Mouse (Mus musculus) bone marrow macrophage, adult 2 months (primary cell): ENCODE results near the gene Fnbp1. TPM values are rescaled to one million over a fixed set of nuclear protein-coding genes. Genes with fewer than 3 reads are reported as not detected.
A peak's percentile ranks its signal among the peaks of the same experiment; 100 is the strongest.

Source experiments
- H3K27ac ChIP-seq: 2 replicates; pipeline ENCODE4 v1.5.1; 2012; ENCODE audit warnings: low read depth, low read length; ENCODE audit not compliant: insufficient read depth
- H3K4me1 ChIP-seq: 2 replicates; pipeline ENCODE4 v1.6.1; 2012; ENCODE audit warnings: low read length; ENCODE audit not compliant: control insufficient read depth, insufficient read depth
- H3K4me3 ChIP-seq: 2 replicates; pipeline ENCODE4 v1.5.1; 2012; ENCODE audit warnings: mild to moderate bottlenecking, low read length, moderate library complexity; ENCODE audit not compliant: insufficient read depth
- CTCF ChIP-seq: IDR thresholded peaks from 2 replicates; pipeline ENCODE4 v1.5.1; 2012; ENCODE audit warnings: low read depth, mild to moderate bottlenecking, low read length, moderate library complexity
- POLR2A ChIP-seq: IDR thresholded peaks from 2 replicates; pipeline ENCODE4 v1.6.1; 2012; ENCODE audit warnings: mild to moderate bottlenecking, low read depth, low read length, borderline replicate concordance
- polyA plus RNA-seq: library from polyadenylated mRNA; stranded (reverse); fragments of >200 nt; gene quantifications from 2 replicates; pipeline ENCODE4 v1.2.4, GENCODE M21; 2012; ENCODE audit not compliant: missing spikeins, insufficient read depth, insufficient read length

Gene Fnbp1
- polyA plus RNA-seq, 1 experiment = 258 TPM

GRCm38 (mm10) chr2:31151892-31152812 lies 10.3 kb upstream of the Fnbp1 start, which contains the start of gene Gpr107:
Gene Gpr107 (plus strand): TSS chr2:31152316.
- H3K4me1 ChIP-seq = peaks cover 16% of the 10 kb centered on the region

GRCm38 (mm10) chr2:31150762-31151161 lies 9.0 kb upstream of the Fnbp1 start:
- Histone ChIP-seq H3K4me1 (peaks cover 28% of the 10 kb centered on the region), H3K27ac (no peak overlapping the region), H3K4me3 (no peak overlapping the region)
- TF ChIP-seq POLR2A = no peak
- no peak for TF ChIP-seq CTCF

More at GRCm38 (mm10) chr2:31151892-31152812, 10.3 kb upstream of the Fnbp1 start, which contains the start of gene Gpr107:
- Histone ChIP-seq H3K4me3 (peak within 1 kb of the TSS; percentile 73), H3K27ac (peak within 1 kb of the TSS; percentile 19)
- TF ChIP-seq CTCF (no peak), POLR2A (no peak)

- Histone ChIP-seq H3K4me1 (peaks cover 38% of the 10 kb centered on the region), H3K27ac (peak overlapping the region; percentile 38), H3K4me3 (no peak overlapping the region)
- TF ChIP-seq CTCF (no peak), POLR2A (no peak)
Measured at GRCm38 (mm10) chr2:31147054-31147453, 5.2 kb upstream of the Fnbp1 start.

- peaks cover 42% of the 10 kb centered on the region for H3K4me1 ChIP-seq
- TF ChIP-seq CTCF = no peak
- TF ChIP-seq POLR2A = no peak
- no peak overlapping the region for H3K4me3 ChIP-seq
- H3K27ac ChIP-seq = peak overlapping the region; percentile 94
Measured at GRCm38 (mm10) chr2:31144901-31145300, 3.1 kb upstream of the Fnbp1 start.

- H3K4me1 ChIP-seq = peaks cover 47% of the 10 kb centered on the region
Measured at GRCm38 (mm10) chr2:31143768-31144695, 2.2 kb upstream of the Fnbp1 start.

GRCm38 (mm10) chr2:31143326-31143725 lies 1.5 kb upstream of the Fnbp1 start:
- peak overlapping the region; percentile 79 for H3K4me3 ChIP-seq
- TF ChIP-seq CTCF (no peak), POLR2A (no peak)
- H3K4me1 ChIP-seq = peaks cover 54% of the 10 kb centered on the region
- H3K27ac ChIP-seq = peak overlapping the region; percentile 94

More at GRCm38 (mm10) chr2:31143768-31144695, 2.2 kb upstream of the Fnbp1 start:
- Histone ChIP-seq H3K4me3 (peak overlapping the region; percentile 79), H3K27ac (peak overlapping the region; percentile 94)
- TF ChIP-seq CTCF = no peak
- no peak for TF ChIP-seq POLR2A

- Histone ChIP-seq H3K27ac (peak overlapping the region; percentile 75), H3K4me3 (peak overlapping the region; percentile 95), H3K4me1 (peaks cover 53% of the 10 kb centered on the region)
- TF ChIP-seq CTCF = peak; percentile 78
- TF ChIP-seq POLR2A = no peak
Measured at GRCm38 (mm10) chr2:31142505-31142904, 697 bp upstream of the Fnbp1 start.

GRCm38 (mm10) chr2:31141074-31141866 lies 538 bp downstream of the Fnbp1 start:
- TF ChIP-seq CTCF (no peak), POLR2A (no peak)
- Histone ChIP-seq H3K4me3 (peak overlapping the region; percentile 95), H3K4me1 (peaks cover 51% of the 10 kb centered on the region), H3K27ac (peak overlapping the region; percentile 59)

GRCm38 (mm10) chr2:31140772-31141073 lies 1.1 kb downstream of the Fnbp1 start:
- H3K4me3 ChIP-seq = peak overlapping the region; percentile 95
- 0 out of 2 replicates have a peak overlapping the region, but pooled peaks have one; percentile 59 for H3K27ac ChIP-seq
- no peak for TF ChIP-seq POLR2A
- TF ChIP-seq CTCF = no peak

More at GRCm38 (mm10) chr2:31140772-31141073, 1.1 kb downstream of the Fnbp1 start:
- H3K4me1 ChIP-seq = peaks cover 52% of the 10 kb centered on the region
